Mouse (Mus musculus): ENCODE results near the gene Tmem201.

Tmem201 gene

DNA sequence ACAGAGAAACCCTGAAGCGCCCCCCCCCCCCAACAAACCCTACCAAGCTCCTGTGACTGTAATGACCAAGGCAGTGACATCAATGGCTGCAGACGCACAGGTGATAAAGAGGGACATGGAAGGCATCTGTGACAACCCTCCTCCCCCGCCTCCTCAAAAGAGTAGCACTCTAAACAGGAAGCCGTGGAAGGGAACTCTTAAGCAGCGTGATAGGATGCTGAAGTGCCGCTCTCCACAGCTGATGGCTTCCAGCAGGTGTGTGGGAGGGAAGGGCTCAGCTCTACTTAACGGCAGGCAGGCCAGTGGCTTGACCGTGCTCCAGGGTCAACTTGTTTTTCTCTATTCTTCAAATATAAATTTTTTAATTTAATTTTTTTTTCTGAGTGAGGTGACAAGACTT lies 16.7 kb downstream of the Tmem201 start:
- in situ Hi-C loops (cut with MboI, MseI), result no loop called here

- in situ Hi-C loops (cut with MboI, MseI), result no loop called here
These were observed 18.2 kb downstream of the Tmem201 start for GRCm38 (mm10) chr4:149719686-149720085.

DNA sequence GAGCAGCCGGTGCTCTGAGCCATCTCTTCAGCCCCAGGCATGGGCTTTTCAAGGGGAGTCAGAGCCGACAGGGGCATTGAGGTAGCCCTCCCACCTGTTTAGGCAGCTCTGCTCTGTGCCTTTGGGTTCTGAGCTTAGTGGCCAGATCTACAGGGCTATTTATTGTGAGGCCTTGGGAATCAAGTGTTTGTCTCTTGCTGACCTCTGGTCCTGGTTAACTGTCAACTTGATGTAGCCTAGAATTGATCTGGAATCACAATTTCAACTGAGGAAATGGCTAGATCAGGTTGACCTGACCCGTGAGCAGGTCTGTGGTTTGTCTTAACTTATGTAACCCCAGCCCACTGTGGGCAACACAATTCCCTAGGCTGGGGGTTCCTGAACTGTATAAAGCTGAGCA lies 23.3 kb downstream of the Tmem201 start:
- in situ Hi-C loops (cut with MboI, MseI), result no loop called here

GRCm38 (mm10) chr4:149711955-149712354 lies 25.9 kb downstream of the Tmem201 start:
- in situ Hi-C loops (cut with MboI, MseI), result no loop called here

DNA sequence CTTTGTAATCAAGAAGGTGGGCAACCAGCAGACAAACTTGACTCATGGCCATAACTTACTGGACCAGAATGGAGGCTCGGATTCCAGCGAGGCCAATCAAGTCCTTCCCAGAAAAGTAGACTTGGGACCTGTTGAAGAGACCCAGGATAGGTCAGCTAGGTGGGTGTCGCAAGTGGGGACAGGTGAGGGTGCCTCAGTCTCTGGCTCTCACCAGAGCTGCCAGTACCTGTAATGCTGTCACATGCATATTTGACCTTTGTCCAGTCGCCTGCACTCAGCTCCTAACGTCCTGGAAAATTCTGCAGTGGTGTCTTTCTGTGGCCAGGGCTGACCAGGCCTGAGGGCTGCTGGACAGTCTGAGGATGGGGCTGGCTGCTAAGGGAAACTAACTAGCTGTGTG lies 26.4 kb downstream of the Tmem201 start:
- in situ Hi-C loops (cut with MboI, MseI), result no loop called here

- in situ Hi-C loops (cut with MboI, MseI), result no loop called here
These were observed 27.3 kb downstream of the Tmem201 start for GRCm38 (mm10) chr4:149710510-149710909.

- in situ Hi-C loops (cut with MboI, MseI), result no loop called here
These were observed 31.9 kb downstream of the Tmem201 start for GRCm38 (mm10) chr4:149705941-149706340.

DNA sequence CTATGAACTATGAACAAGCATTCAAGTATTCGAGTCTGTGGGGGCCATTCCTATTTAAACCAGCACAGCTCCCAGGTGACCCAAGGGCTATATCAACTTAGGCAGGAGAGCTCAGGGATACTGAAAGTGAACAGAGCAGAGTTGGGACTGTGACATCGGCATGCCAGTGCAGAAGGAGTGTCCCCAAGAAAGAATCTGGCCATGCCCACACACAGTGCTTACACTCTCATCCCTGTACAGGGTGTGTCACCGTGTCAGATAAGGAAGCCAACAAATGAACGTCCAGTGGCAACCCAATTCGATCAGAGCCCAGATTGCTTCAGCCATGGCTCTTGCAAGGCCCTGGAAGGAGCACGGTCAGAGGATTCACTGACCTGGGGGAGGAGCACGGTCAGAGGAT lies 32.5 kb downstream of the Tmem201 start:
- in situ Hi-C loops (cut with MboI, MseI), result no loop called here

DNA sequence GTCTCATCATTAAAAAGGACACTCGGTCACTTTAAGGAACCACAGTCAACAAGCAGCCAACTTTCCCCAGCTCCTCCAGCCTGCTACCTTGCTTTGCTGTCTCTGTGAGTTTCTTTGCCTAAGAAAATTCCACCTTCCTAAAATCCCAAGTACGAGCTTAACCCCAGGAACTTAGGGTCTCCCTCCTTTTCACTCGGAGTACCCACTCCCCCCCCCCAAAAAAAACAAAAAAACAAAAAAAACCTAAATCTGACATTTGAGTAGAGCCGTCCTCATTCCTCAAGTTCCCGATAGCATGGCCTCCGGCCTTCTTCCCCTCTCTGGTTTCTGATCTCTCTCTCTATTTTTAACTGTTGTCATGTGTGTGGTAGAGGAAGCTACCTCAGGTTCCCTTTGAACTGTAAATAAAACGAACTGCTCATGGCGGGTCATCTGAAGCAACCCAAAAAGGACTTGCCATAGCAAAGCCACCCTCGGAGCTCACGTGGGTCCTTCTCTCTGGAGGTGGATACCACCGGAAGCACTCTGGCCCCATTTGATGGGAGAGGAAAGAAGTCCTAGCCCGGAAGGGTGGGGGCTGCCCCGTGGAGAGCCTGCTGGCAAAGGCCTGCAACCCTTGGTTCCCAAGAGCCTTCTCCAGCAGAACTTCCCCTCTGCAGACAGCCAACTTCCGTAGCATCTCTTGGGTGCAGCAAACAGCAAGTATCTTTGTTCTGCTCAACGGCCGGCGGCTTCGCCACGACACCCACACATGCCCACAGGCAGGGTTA lies 35.4 kb downstream of the Tmem201 start, which contains the start of gene Pik3cd:
Gene Pik3cd, minus strand, starts transcription at position 362 of the 770 bp plus-strand sequence.
- in situ Hi-C loops (cut with MboI, MseI), result no loop called here

DNA sequence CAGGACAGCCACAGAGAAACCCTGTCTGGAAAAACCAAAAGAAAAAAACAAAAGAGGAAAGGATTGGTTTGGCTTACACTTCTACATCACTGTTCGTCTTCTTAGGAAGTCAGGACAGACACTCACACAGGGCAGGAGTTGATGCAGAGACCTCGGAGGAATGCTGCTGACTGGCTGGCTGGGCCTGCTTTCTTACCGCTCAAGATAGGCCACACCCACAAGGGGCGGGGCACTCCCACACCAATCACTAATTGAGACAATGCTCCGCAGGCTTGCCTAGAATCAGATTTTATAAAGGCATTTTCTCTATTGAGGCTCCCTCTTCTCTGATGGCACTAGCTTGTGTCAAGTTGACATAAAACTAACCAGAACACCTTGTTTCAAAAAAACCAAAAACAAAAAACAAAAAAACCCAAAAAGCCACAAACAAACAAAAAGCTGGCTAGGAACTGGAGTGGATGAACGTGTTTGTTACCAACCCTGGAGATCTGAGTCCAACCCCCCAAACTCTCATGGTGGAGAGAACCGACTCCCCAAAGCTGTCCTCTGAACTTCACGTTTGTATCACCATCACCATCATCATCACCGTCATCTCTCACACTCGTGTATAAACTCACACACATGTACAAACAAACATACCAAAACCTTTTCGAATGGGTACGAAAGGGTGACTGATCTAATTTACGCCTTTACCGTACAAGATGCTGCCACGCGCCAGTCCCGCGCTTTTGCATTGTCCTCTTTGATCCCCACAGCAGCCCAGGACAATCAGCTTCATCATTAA lies 36.2 kb downstream of the Tmem201 start:
- in situ Hi-C loops (cut with MboI, MseI), result no loop called here

DNA sequence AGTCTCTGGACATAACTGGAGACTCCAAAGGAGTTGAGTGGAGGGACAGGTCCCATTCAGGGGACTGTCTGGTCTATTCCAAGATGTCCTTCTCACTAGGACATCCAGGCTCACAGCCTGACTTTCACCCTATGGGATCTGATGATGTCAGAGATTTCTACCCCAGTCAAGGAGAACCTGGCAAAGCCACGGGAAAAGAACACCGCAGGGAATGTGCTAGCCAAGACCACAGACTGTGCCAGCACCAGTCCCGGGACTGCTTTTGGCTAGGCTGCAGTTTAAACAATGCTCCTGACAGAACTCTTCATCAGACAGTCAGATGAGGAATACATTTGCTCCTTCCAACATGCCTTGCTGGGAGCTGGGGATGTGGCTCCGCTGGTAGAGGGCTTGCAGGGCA lies 37.9 kb downstream of the Tmem201 start:
- in situ Hi-C loops (cut with MboI, MseI), result loop anchor here (5.0 to 10.0 kb wide), 2 partner anchors 48 to 1215 kb away; partner anchors contain the start of genes Park7 and Tnfrsf9

GRCm38 (mm10) chr4:149698197-149698821 lies 39.5 kb downstream of the Tmem201 start:
- in situ Hi-C loops (cut with MboI, MseI), result loop anchor here (5.0 to 10.0 kb wide), 2 partner anchors 46 to 1216 kb away; partner anchors contain the start of genes Park7 and Tnfrsf9

- in situ Hi-C loops (cut with MboI, MseI), result loop anchor here (5.0 to 10.0 kb wide), 2 partner anchors 45 to 1217 kb away; partner anchors contain the start of genes Park7 and Tnfrsf9
These were observed 40.2 kb downstream of the Tmem201 start for GRCm38 (mm10) chr4:149697506-149698196.

- in situ Hi-C loops (cut with MboI, MseI), result loop anchor here (5.0 to 10.0 kb wide), 2 partner anchors 44 to 1218 kb away; partner anchors contain the start of genes Park7 and Tnfrsf9
These were observed 41.5 kb downstream of the Tmem201 start for GRCm38 (mm10) chr4:149696189-149696971.

DNA sequence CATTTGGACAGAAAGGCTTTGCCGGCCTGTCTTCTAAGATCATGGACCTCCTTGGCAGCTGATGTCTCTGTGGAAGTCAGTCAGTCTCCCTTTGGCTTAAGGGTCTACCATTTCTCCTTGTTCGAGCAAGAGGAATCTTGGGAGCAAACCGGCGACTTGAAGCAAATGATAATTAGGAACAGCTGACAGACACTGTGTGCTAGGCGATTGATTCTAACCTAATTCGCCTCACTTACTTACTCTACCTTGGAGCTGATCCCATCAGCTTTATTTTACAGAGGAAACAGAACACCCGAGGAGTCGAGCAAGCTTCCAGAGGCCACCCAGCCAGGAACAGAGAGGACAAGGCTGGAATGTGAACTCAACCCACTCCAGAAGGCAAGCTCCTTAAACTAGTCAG lies 46.5 kb downstream of the Tmem201 start:
- in situ Hi-C loops (cut with MboI, MseI), result loop anchor here (10.0 kb wide), 1 partner anchor 1223 kb away; the partner anchor contains the start of genes Park7 and Tnfrsf9

DNA sequence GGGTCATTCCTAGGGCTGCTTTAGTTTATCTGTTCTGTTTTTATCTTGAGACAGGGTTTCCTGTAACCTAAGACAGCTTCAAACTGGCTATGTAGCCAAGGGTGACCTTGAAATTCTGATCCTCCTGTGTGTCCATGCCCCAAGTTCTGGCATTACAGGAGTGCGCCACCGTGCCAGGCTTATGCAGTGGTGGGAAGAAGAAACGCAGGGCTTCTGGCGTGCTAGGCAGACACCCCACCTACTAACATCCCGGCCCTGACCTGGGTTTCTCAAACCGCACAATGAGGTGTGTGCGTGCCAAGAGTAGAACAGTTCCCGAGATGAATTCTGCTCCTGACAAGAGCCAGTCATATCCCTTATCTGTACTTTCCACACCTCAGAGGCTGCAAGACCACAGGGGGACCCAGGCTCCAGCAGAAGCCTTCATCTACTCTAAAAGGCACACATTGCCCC lies 47.0 kb downstream of the Tmem201 start:
- in situ Hi-C loops (cut with MboI, MseI), result loop anchor here (10.0 kb wide), 1 partner anchor 1224 kb away; the partner anchor contains the start of genes Park7 and Tnfrsf9

GRCm38 (mm10) chr4:149689822-149690700 lies 47.8 kb downstream of the Tmem201 start:
- in situ Hi-C loops (cut with MboI, MseI), result loop anchor here (10.0 kb wide), 1 partner anchor 1225 kb away; the partner anchor contains the start of genes Park7 and Tnfrsf9

- in situ Hi-C loops (cut with MboI, MseI), result no loop called here
These were observed 49.0 kb downstream of the Tmem201 start for GRCm38 (mm10) chr4:149688861-149689260.
